ENCODE assay signal across 18 mouse cellular contexts in the genomic region with DNA sequence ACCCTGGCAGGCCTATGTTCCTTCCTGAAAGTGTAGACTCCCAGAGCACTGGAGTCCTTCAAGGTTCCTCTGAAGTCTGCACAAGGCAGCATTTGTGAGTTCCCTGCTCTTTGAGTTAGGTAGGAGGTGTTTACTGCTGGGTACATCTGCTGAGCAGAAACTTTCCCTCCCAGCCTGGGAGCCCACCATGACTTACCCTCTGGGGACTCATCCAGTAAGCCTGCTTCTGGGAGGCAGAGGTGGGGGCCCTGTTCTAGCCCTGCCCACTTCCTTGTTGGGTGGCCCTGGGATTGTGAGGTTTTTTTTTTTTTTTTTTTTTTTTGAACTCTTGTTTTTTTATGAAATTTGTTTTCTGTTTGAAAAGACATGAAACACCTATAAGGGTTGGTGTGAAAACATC. TPM values are rescaled to one million over a fixed set of nuclear protein-coding genes. Genes with fewer than 3 reads are reported as not detected.
DNase-seq lines count a peak whose midpoint lies in the region; ATAC-seq and TF ChIP-seq lines count a peak whose summit lies in the region.
"Had no signal": no experiment of that assay in that cellular context is flagged by ENCODE, and none has a peak within 500 bp of the region (broad histone marks: within the 10 kb centered on the region; RNA-seq: fewer than 3 reads in every experiment).

No protein-coding gene starts in this region.

- H3K4me3 ChIP-seq in CH12.LX (replicated peaks in 1 of 3; ENCODE audit: low read depth in 2 of 3, low read length in 2 of 3, poor library complexity in 1 of 3): no peak overlapping the region
- no peak overlapping the region for H3K4me3 ChIP-seq in bone marrow, adult 2 months (replicated peaks; ENCODE audit: control insufficient read depth, low read depth, low read length)
- H3K4me3 ChIP-seq in limb, embryonic 14.5 days (replicated peaks; ENCODE audit: low read length): no peak overlapping the region
- peak overlapping the region; percentile 84 for H3K4me3 ChIP-seq in megakaryocyte, embryonic 14.5 days (replicated peaks)
- H3K4me3 ChIP-seq: forebrain, embryonic 12.5 days; heart, embryonic 12.5 days; hindbrain, embryonic 15.5 days had no signal

- no peaks in the 10 kb centered on the region for H3K9me3 ChIP-seq in CH12.LX (replicated peaks; ENCODE audit: low read length)
- no peaks in the 10 kb centered on the region for H3K9me3 ChIP-seq in limb, embryonic 14.5 days (ENCODE audit: control insufficient read depth, low read length)
- no peaks in the 10 kb centered on the region for H3K9me3 ChIP-seq in megakaryocyte, embryonic 14.5 days
- H3K9me3 ChIP-seq: forebrain, embryonic 12.5 days; heart, embryonic 12.5 days; hindbrain, embryonic 15.5 days had no signal

- no peak for TF ChIP-seq CTCF in CH12.LX (conservative IDR thresholded peaks at IDR 0.05 in 1 of 2, IDR thresholded peaks at IDR 0.05 in 1 of 2; ENCODE audit: low read depth in 2 of 2, low read length in 2 of 2)
- TF ChIP-seq CTCF in bone marrow, adult 2 months (IDR thresholded peaks at IDR 0.05; ENCODE audit: control insufficient read depth, insufficient read depth, low read length): no peak

- dilution Hi-C loops in CH12.LX (cut with MboI; ENCODE audit: extremely low pct_ligation_motif_present, extremely low pct_unique_long_range_greater_than_20kb, low sequenced_read_pairs): no loop called here

- peaks cover 6 to 23% of the 10 kb centered on the region in 2 experiments for H3K4me1 ChIP-seq in CH12.LX (ENCODE audit: control insufficient read depth in 1 of 2, insufficient read depth in 2 of 2)
- peaks cover 4% of the 10 kb centered on the region for H3K4me1 ChIP-seq in bone marrow, adult 2 months (ENCODE audit: control insufficient read depth, insufficient read depth, low read length)
- peaks cover 9% of the 10 kb centered on the region for H3K4me1 ChIP-seq in limb, embryonic 14.5 days (ENCODE audit: control insufficient read depth, insufficient read depth, low read length)
- H3K4me1 ChIP-seq in megakaryocyte, embryonic 14.5 days: peaks cover 92% of the 10 kb centered on the region
- H3K4me1 ChIP-seq: forebrain, embryonic 12.5 days; hindbrain, embryonic 15.5 days had no signal

- ATAC-seq in limb, embryonic 14.5 days (ENCODE audit: low FRiP score, low read depth): peak; percentile 53
- ATAC-seq in megakaryocyte-erythroid progenitor cell, adult 5-6 weeks (replicated peaks; ENCODE audit: low FRiP score, low TSS enrichment, poor library complexity, severe bottlenecking): no peak; the same call in 1 of the 2 replicates
- ATAC-seq: forebrain, embryonic 16.5 days had no signal

- no peaks in the 10 kb centered on the region for H3K27me3 ChIP-seq in CH12.LX (replicated peaks)
- no peaks in the 10 kb centered on the region for H3K27me3 ChIP-seq in limb, embryonic 14.5 days (ENCODE audit: control insufficient read depth, insufficient read depth, low read length)
- no peaks in the 10 kb centered on the region for H3K27me3 ChIP-seq in megakaryocyte, embryonic 14.5 days (replicated peaks)
- H3K27me3 ChIP-seq: forebrain, embryonic 12.5 days; heart, embryonic 12.5 days; hindbrain, embryonic 15.5 days had no signal

- no peak overlapping the region for H3K4me2 ChIP-seq in CH12.LX (ENCODE audit: insufficient read depth, low read depth, poor library complexity, severe bottlenecking)
- H3K4me2 ChIP-seq in limb, embryonic 14.5 days (replicated peaks; ENCODE audit: low read depth, low read length, severe bottlenecking): no peak overlapping the region
- H3K4me2 ChIP-seq: forebrain, embryonic 12.5 days; heart, embryonic 12.5 days; hindbrain, embryonic 15.5 days had no signal

- in situ Hi-C loops in CH12.LX (cut with MboI; ENCODE audit: low pct_ligation_motif_present, low pct_unique_long_range_greater_than_20kb, low sequenced_read_pairs): no loop called here

- no peak for TF ChIP-seq RAD21 in CH12.LX (IDR thresholded peaks at IDR 0.05; ENCODE audit: low read depth, low read length)

- H3K79me2 ChIP-seq in CH12.LX (replicated peaks; ENCODE audit: control insufficient read depth, extremely low read depth, insufficient read depth, poor library complexity, severe bottlenecking): no peaks in the 10 kb centered on the region

- H3K27ac ChIP-seq in CH12.LX (ENCODE audit: insufficient read depth, low read depth): no peak overlapping the region
- H3K27ac ChIP-seq in bone marrow, adult 2 months (ENCODE audit: control insufficient read depth, insufficient read depth, low read depth, low read length, poor library complexity): 0 out of 2 replicates have a peak overlapping the region, but pooled peaks have one; percentile 5
- no peak overlapping the region for H3K27ac ChIP-seq in limb, embryonic 14.5 days (replicated peaks; ENCODE audit: low read depth, low read length)
- H3K27ac ChIP-seq: forebrain, embryonic 12.5 days; hindbrain, embryonic 15.5 days had no signal

- no peaks in the 10 kb centered on the region for H3K36me3 ChIP-seq in CH12.LX (replicated peaks in 1 of 2; ENCODE audit: control insufficient read depth in 1 of 2, insufficient read depth in 1 of 2, low read length in 1 of 2)
- H3K36me3 ChIP-seq in limb, embryonic 14.5 days (ENCODE audit: control insufficient read depth, insufficient read depth, low read length): no peaks in the 10 kb centered on the region
- peaks cover 11% of the 10 kb centered on the region for H3K36me3 ChIP-seq in megakaryocyte, embryonic 14.5 days (replicated peaks; ENCODE audit: low read length)
- H3K36me3 ChIP-seq: forebrain, embryonic 12.5 days; G1E; heart, embryonic 12.5 days; hindbrain, embryonic 15.5 days had no signal

- no peak for TF ChIP-seq EP300 in CH12.LX (IDR thresholded peaks at IDR 0.05; ENCODE audit: low read length)

- DNase-seq in CH12.LX (ENCODE audit: extremely low read depth): no peak
- DNase-seq in limb, embryonic 14.5 days (ENCODE audit: low spot score): no peak
- no peak for DNase-seq in gastrocnemius, adult 8-10 months (ENCODE audit: low spot score in 2 of 2)
- DNase-seq in kidney, adult 8-10 months: no peak
- DNase-seq: adrenal gland, adult 8-10 months; adrenal gland, postnatal 36 days; cerebellum, adult 18-20 months; cerebellum, adult 9-11 months; cerebellum, postnatal 36 days; gastrocnemius, postnatal 14 days had no signal

- H3K9ac ChIP-seq in CH12.LX (ENCODE audit: insufficient read depth, low read depth): no peak overlapping the region
- no peak overlapping the region for H3K9ac ChIP-seq in limb, embryonic 14.5 days (ENCODE audit: low read depth, low read length, severe bottlenecking)
- H3K9ac ChIP-seq: forebrain, embryonic 12.5 days; heart, embryonic 12.5 days; hindbrain, embryonic 15.5 days had no signal

- no peak for TF ChIP-seq POLR2A in CH12.LX (IDR thresholded peaks at IDR 0.05; ENCODE audit: low read depth, low read length)
- no peak for TF ChIP-seq POLR2A in bone marrow, adult 2 months (IDR thresholded peaks at IDR 0.05; ENCODE audit: borderline replicate concordance, control insufficient read depth, low read depth, low read length)
- TF ChIP-seq POLR2A in limb, embryonic 14.5 days (IDR thresholded peaks at IDR 0.05; ENCODE audit: borderline replicate concordance, extremely low read depth, insufficient read depth, insufficient read length): no peak

TF ChIP-seq in CH12.LX, 34 proteins besides CTCF, POLR2A, EP300 and RAD21:
- no peak for TF ChIP-seq HCFC1 (IDR thresholded peaks at IDR 0.05; ENCODE audit: low read depth, low read length)
- TF ChIP-seq ZNF384 (IDR thresholded peaks at IDR 0.05; ENCODE audit: low read depth, low read length): peak; percentile 36; the same call in 1 of the 2 replicates
TF ChIP-seq in CH12.LX: peak in this region for 1.

RNA-seq across cellular contexts. Expression of gene Cd9, which starts 16.1 kb away (rescaled TPM):
- total RNA-seq in CH12.LX (2012; rRNA removed) (20.9 and 21.6 TPM in 2 replicates), CH12.LX (2014; rRNA removed) (12.1 and 12.3 TPM in 2 replicates)
- 24.4 and 27.5 TPM in 2 replicates for polyA plus RNA-seq in CH12.LX (2012; ENCODE audit: insufficient read length, low read depth)
- 60.4 and 90.4 TPM in 2 replicates for polyA plus RNA-seq in bone marrow, adult 2 months (2011; ENCODE audit: insufficient read depth, insufficient read length, low replicate concordance, missing spikeins)
- 215 and 273 TPM in 2 replicates for polyA plus RNA-seq in limb, embryonic 14.5 days (2012; rRNA removed)
- polyA plus RNA-seq in limb, embryonic 14.5 days (2014; fragmentation: Nextera tagmentation; extraction: Ambion mirVana): 318 and 323 TPM in 2 replicates
- polyA plus RNA-seq in megakaryocyte, embryonic 14.5 days (2012; ENCODE audit: insufficient read depth, low replicate concordance): 24.2 and 52.6 TPM in 2 replicates
- total RNA-seq in gastrocnemius, adult 8-10 months (2022): 10 to 100 TPM; 10.5 to 19.3 (median 15.0) TPM
- total RNA-seq in megakaryocyte-erythroid progenitor cell, adult 5-6 weeks (2014; fragmentation: Nextera tagmentation): 9.5 and 11.8 TPM in 2 replicates
- 34.1 and 40.0 TPM in 2 replicates for total RNA-seq in megakaryocyte-erythroid progenitor cell, adult 5-6 weeks (2017)
- total RNA-seq: G1E had no signal
- polyA plus RNA-seq: G1E had no signal

RNA-seq across cellular contexts. Expression of gene Vwf, which starts 35.9 kb away (rescaled TPM):
- total RNA-seq in CH12.LX (2012; rRNA removed) (not detected in 2 replicates), CH12.LX (2014; rRNA removed) (not detected in 2 replicates)
- polyA plus RNA-seq in CH12.LX (2012; ENCODE audit: insufficient read length, low read depth): not detected in 2 replicates
- polyA plus RNA-seq in bone marrow, adult 2 months (2011; ENCODE audit: insufficient read depth, insufficient read length, low replicate concordance, missing spikeins): 83.1 and 147 TPM in 2 replicates
- 11.2 and 14.5 TPM in 2 replicates for polyA plus RNA-seq in limb, embryonic 14.5 days (2012; rRNA removed)
- polyA plus RNA-seq in limb, embryonic 14.5 days (2014; fragmentation: Nextera tagmentation; extraction: Ambion mirVana): 11.1 and 12.0 TPM in 2 replicates
- polyA plus RNA-seq in megakaryocyte, embryonic 14.5 days (2012; ENCODE audit: insufficient read depth, low replicate concordance): 331 and 373 TPM in 2 replicates
- 10 to 100 TPM; 13.4 to 20.8 (median 15.4) TPM for total RNA-seq in gastrocnemius, adult 8-10 months (2022)
- 11.0 and 14.9 TPM in 2 replicates for total RNA-seq in megakaryocyte-erythroid progenitor cell, adult 5-6 weeks (2014; fragmentation: Nextera tagmentation)
- total RNA-seq in megakaryocyte-erythroid progenitor cell, adult 5-6 weeks (2017): 5.5 and 9.3 TPM in 2 replicates

Comparison
In these comparisons a context has a peak if more than half of its experiments do, and no peak if none do; other contexts are left out.
1. RNA of gene Vwf, which starts 35.9 kb away (polyA plus RNA-seq): 331 to 373 TPM in megakaryocyte, embryonic 14.5 days, 83.1 to 147 TPM in bone marrow, adult 2 months and 11.1 to 14.5 TPM in limb, embryonic 14.5 days; not detected in CH12.LX; every median in the first group is over 10 times any median in the second.